Mouse (Mus musculus) intestine, embryonic 14.5 days (tissue): Measurements from ENCODE around the gene Necab2. TPM values are rescaled to one million over a fixed set of nuclear protein-coding genes. Genes with fewer than 3 reads are reported as not detected.
A peak's percentile ranks its signal among the peaks of the same experiment; 100 is the strongest.

ENCODE experiments used
- ATAC-seq: fragments of 200-750 bp; cut with Nextera tagmentation; replicated peaks from 2 replicates; pipeline ENCODE4 v1.8.0; 2017; ENCODE audit warnings: low read depth, moderate number of reproducible peaks, moderate TSS enrichment, moderate library complexity; ENCODE audit not compliant: low FRiP score, low TSS enrichment
- DNase-seq: peaks from one replicate; pipeline ENCODE4 v3.0.0-alpha.2; 2018; ENCODE audit warnings: low spot score
- H3K27ac ChIP-seq: fragments of 300-500 bp; sonication (generic); 2 replicates; pipeline ENCODE4 v1.5.1; 2014; ENCODE audit warnings: low read depth, mild to moderate bottlenecking, control low read depth
- H3K27me3 ChIP-seq: fragments of 300-500 bp; sonication (generic); replicated peaks from 2 replicates; pipeline ENCODE4 v1.6.1; 2014; ENCODE audit warnings: low read length, control low read depth; ENCODE audit not compliant: control insufficient read depth, insufficient read depth
- H3K36me3 ChIP-seq: fragments of 300-500 bp; sonication (generic); 2 replicates; pipeline ENCODE4 v1.6.1; 2014; ENCODE audit warnings: low read length, control low read depth; ENCODE audit not compliant: control insufficient read depth, insufficient read depth
- H3K4me1 ChIP-seq: fragments of 300-500 bp; sonication (generic); replicated peaks from 2 replicates; pipeline ENCODE4 v1.6.1; 2014; ENCODE audit warnings: low read length, control low read depth, mixed read lengths; ENCODE audit not compliant: control insufficient read depth, insufficient read depth
- H3K4me2 ChIP-seq: fragments of 300-500 bp; sonication (generic); 2 replicates; pipeline ENCODE4 v1.6.1; 2014; ENCODE audit warnings: low read length
- H3K4me3 ChIP-seq: fragments of 300-500 bp; sonication (generic); 2 replicates; pipeline ENCODE4 v1.5.1; 2014; ENCODE audit warnings: low read depth, low read length, control low read depth, mixed read lengths
- H3K9ac ChIP-seq: fragments of 300-500 bp; sonication (generic); 2 replicates; pipeline ENCODE4 v1.6.1; 2014; ENCODE audit warnings: mild to moderate bottlenecking, low read length
- H3K9me3 ChIP-seq: fragments of 300-500 bp; sonication (generic); 2 replicates; pipeline ENCODE4 v1.6.1; 2016; ENCODE audit warnings: low read length, control low read depth; ENCODE audit not compliant: control insufficient read depth
- WGBS: fragments of 180-500 bp; shearing (Covaris S2); extraction: QIAGEN DNeasy Blood & Tissue Kit; methylation state at CpG from one replicate; pipeline ENCODE4 v1.1.7; 2014; 5-methylcytosine and 5-hydroxymethylcytosine counted together
- polyA plus RNA-seq: library from polyadenylated mRNA; unstranded; fragments of >200 nt; fragmentation: Nextera tagmentation; extraction: Ambion mirVana; gene quantifications from 2 replicates; pipeline ENCODE4 v1.2.1, GENCODE M21; 2014

Gene Necab2
- 2.4 and 3.7 TPM in 2 replicates for polyA plus RNA-seq

DNA sequence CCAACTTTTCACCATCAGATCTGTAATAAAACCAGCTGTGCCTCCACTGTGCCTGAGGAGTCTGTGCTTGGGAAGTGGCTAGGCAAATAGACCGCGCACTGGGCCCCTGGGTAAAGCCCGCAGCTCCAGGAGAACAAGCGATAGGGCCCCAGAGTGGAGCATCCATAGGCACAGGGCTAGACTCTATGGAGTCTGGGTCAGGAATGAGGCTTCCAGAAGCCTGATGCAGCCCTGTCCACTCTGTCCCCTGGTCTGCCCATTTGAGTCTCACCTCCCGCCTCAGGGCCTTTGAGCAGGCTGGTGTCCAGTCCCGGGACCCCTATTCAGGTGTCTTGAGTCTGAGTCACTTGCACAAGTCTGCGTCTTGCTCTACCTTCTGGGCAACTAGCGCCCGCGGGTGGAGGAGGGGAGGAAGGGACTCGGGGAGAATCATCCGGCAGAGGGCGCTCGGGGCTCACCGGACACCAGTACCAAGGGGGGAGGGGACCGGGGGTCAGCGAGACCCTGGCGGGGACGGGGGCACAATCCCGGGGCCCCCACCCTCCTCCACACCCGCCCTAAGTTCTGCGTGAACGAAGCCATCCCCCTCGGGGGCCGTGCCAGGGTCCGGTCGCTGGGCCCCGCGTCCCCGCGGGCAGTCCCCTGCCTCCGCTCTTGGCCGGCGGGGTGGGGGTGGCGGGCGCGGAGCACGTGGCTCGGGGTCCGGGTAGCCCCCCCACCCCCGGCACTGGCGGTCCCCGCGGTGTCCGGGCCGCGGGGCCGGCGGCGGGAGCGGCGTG lies at the start of gene Necab2:
Gene Necab2, plus strand, starts transcription at position 509 of the 779 bp plus-strand sequence.
- Histone ChIP-seq H3K4me2 (peak within 1 kb of the TSS; percentile 89), H3K27me3 (peaks cover 21% of the 10 kb centered on the region), H3K36me3 (no peaks in the 10 kb centered on the region), H3K4me1 (0 out of 2 replicates have a peak, but pooled peaks cover 6% of the 10 kb centered on the region), H3K9ac (peak within 1 kb of the TSS; percentile 61), H3K4me3 (peak within 1 kb of the TSS; percentile 61), H3K27ac (no peak within 1 kb of the TSS), H3K9me3 (no peaks in the 10 kb centered on the region)
- peak; percentile 61 for ATAC-seq
- 3% methylated on average over 27 of the region's 52 CpGs for WGBS
- DNase-seq: peak; percentile 98

DNA sequence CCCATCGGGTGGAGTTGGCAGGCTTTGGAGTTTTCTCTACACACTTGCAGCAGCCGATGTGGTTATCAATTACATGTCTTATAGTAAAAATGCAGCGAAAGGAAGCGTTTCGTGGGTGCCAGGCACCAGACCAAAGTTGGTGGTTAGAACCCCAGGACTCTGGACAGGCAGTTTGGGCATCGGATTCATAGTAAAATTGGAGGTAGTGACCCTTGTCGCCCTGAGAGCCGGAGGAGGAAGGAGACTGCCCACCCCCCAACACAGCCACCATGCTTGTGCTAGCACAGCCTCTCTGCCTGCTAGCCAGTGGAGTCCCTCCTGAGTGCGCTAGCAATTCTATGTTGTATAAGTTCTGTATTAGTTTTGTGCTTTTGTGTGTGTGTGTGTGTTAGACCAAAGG lies 48.0 kb upstream of the Necab2 start:
- Histone ChIP-seq H3K27me3 (no peaks in the 10 kb centered on the region), H3K4me3 (no peak overlapping the region), H3K4me1 (peaks cover 5% of the 10 kb centered on the region), H3K9ac (no peak overlapping the region), H3K9me3 (no peaks in the 10 kb centered on the region), H3K4me2 (no peak overlapping the region), H3K36me3 (0 out of 2 replicates have a peak, but pooled peaks cover 4% of the 10 kb centered on the region), H3K27ac (no peak overlapping the region)
- WGBS: 87% methylated on average over 9 of the region's 9 CpGs
- ATAC-seq (no peak), DNase-seq (no peak)

GRCm38 (mm10) chr8:119399255-119399654 lies 47.3 kb upstream of the Necab2 start:
- 84% methylated on average over 6 of the region's 6 CpGs for WGBS
- Histone ChIP-seq H3K27ac (no peak overlapping the region), H3K27me3 (no peaks in the 10 kb centered on the region), H3K9ac (no peak overlapping the region), H3K9me3 (no peaks in the 10 kb centered on the region), H3K4me3 (no peak overlapping the region), H3K4me2 (no peak overlapping the region), H3K4me1 (peaks cover 5% of the 10 kb centered on the region), H3K36me3 (0 out of 2 replicates have a peak, but pooled peaks cover 4% of the 10 kb centered on the region)
- ATAC-seq (no peak), DNase-seq (no peak)

DNA sequence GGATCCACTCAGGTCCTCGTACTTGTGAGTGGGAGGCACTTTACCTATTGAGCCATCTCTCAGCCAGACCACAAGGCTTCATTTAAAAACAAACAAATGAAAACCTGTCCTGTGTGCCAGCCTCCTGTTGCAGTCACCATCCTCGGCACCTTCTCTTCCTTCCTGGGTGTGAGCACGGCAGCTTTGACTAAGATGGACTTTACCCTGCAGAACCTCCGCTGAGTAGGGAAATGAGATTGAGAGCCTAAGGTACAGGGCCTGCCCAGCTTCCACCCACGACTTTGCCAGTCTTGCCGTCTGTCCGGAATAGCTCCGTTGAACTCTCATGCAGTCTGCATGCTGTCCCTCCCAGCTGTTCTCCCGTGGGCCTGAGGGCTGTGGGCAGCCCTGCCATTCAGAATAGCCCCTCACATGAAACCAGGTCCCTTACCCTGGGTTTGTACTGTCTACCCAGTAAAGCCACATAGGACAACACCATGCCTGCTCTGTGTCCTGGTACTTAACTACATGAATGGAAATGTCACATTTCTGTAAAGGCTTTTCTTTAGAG lies 46.3 kb upstream of the Necab2 start:
- Histone ChIP-seq H3K9ac (no peak overlapping the region), H3K4me2 (no peak overlapping the region), H3K9me3 (no peaks in the 10 kb centered on the region), H3K27ac (no peak overlapping the region), H3K4me1 (peaks cover 5% of the 10 kb centered on the region), H3K36me3 (peaks cover 12% of the 10 kb centered on the region; the same call in 1 of the 2 replicates), H3K27me3 (no peaks in the 10 kb centered on the region), H3K4me3 (no peak overlapping the region)
- DNase-seq (no peak), ATAC-seq (no peak)
- 78% methylated on average over 9 of the region's 9 CpGs for WGBS

- H3K36me3 ChIP-seq: peaks cover 13% of the 10 kb centered on the region; the same call in 1 of the 2 replicates
- H3K9ac ChIP-seq: no peak overlapping the region
- no peak overlapping the region for H3K27ac ChIP-seq
- ATAC-seq (no peak), DNase-seq (no peak)
- whole genome bisulfite sequencing: 82% methylated on average over 3 of the region's 3 CpGs
- H3K27me3 ChIP-seq: no peaks in the 10 kb centered on the region
- no peaks in the 10 kb centered on the region for H3K9me3 ChIP-seq
- no peak overlapping the region for H3K4me2 ChIP-seq
- no peaks in the 10 kb centered on the region for H3K4me1 ChIP-seq
- H3K4me3 ChIP-seq: no peak overlapping the region
Measured at GRCm38 (mm10) chr8:119400904-119401303, 45.6 kb upstream of the Necab2 start.

DNA sequence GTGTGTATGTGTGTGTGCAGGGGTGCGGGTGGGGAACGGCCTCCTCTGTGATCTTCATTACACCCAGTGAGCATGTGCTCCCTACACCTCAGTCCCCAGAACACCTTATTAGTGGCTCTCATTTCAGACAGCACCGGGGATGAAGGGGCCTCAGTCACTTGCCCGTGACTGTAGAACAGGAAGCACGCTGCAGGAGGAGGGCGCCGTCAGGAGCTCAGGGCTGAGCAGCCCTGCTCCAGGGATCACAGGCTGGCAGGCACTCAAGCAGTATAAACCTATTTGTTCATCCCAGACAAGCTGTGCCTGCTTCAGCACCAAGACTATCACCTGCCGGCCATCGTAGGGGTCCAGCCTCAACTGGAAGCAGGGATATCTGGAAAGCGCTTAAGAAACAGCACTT lies 42.6 kb upstream of the Necab2 start:
- no peak overlapping the region for H3K9ac ChIP-seq
- ATAC-seq: no peak

GRCm38 (mm10) chr8:119404648-119405047 lies 41.9 kb upstream of the Necab2 start:
- Histone ChIP-seq H3K36me3 (peaks cover 47% of the 10 kb centered on the region), H3K27me3 (no peaks in the 10 kb centered on the region), H3K4me3 (no peak overlapping the region), H3K9ac (no peak overlapping the region), H3K4me2 (no peak overlapping the region), H3K9me3 (no peaks in the 10 kb centered on the region), H3K27ac (no peak overlapping the region), H3K4me1 (no peaks in the 10 kb centered on the region)
- 95% methylated on average over 5 of the region's 5 CpGs for WGBS
- ATAC-seq (no peak), DNase-seq (no peak)

More for the DNA sequence above, 42.6 kb upstream of the Necab2 start:
- Histone ChIP-seq H3K27ac (no peak overlapping the region), H3K36me3 (peaks cover 40% of the 10 kb centered on the region), H3K9me3 (no peaks in the 10 kb centered on the region), H3K4me3 (no peak overlapping the region), H3K4me2 (no peak overlapping the region), H3K27me3 (no peaks in the 10 kb centered on the region), H3K4me1 (no peaks in the 10 kb centered on the region)
- 72% methylated on average over 10 of the region's 10 CpGs for WGBS
- no peak for DNase-seq

GRCm38 (mm10) chr8:119408311-119408710 lies 38.2 kb upstream of the Necab2 start:
- Histone ChIP-seq H3K4me2 (no peak overlapping the region), H3K36me3 (peaks cover 58% of the 10 kb centered on the region), H3K4me1 (no peaks in the 10 kb centered on the region), H3K9ac (no peak overlapping the region), H3K9me3 (no peaks in the 10 kb centered on the region), H3K4me3 (no peak overlapping the region), H3K27ac (no peak overlapping the region), H3K27me3 (no peaks in the 10 kb centered on the region)
- whole genome bisulfite sequencing: 90% methylated on average over 8 of the region's 8 CpGs
- DNase-seq (no peak), ATAC-seq (no peak)
